Mouse (Mus musculus): ENCODE measurements around the gene Polr3f.

GRCm38 (mm10) chr2:144484084-144484483, 43.4 kb upstream of the Polr3f start:
- no peak for TF ChIP-seq CTCF (IDR thresholded peaks at IDR 0.05; ENCODE audit: extremely low read depth, insufficient read depth, low read length)
- no peak for TF ChIP-seq POLR2A (IDR thresholded peaks at IDR 0.05; ENCODE audit: extremely low read depth, insufficient read depth, low read length)
